Mouse (Mus musculus): ENCODE results near the gene Nfatc2. TPM values are rescaled to one million over a fixed set of nuclear protein-coding genes. Genes with fewer than 3 reads are reported as not detected.

Nfatc2 gene
- total RNA-seq, 2 experiments from 2014 or later, result 0.46 to 1.7 TPM

DNA sequence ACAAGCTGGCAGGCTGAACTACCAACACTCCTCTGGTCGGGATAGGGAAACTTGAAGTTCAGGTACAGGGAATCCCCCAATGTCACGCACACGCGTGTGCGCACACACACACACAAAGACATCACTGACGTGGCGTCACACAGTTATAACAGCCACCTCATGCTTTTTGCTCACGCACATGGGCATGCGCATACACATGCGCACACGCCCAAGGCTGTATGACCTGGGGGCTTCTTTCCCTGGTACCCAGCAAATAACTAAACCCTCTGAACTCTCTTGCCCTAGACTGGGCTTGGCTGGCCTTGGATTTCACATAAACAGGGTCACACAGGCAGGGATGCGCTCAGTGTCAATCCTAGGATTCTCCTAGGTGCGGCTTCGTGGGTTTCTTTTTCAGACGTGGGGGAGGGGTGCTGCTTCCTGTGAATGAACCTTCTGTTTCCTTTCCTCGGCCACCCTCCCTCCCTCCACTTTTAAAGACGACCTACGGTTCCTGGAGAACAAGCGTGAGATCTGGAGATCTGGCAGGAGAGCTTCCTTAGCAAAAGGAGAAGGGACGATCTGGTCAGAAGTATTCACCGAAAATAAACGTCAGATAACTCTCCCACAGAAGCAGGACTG lies 21.1 kb downstream of the Nfatc2 start:
- ATAC-seq (replicated peaks; ENCODE audit: poor library complexity, severe bottlenecking), result no peak

DNA sequence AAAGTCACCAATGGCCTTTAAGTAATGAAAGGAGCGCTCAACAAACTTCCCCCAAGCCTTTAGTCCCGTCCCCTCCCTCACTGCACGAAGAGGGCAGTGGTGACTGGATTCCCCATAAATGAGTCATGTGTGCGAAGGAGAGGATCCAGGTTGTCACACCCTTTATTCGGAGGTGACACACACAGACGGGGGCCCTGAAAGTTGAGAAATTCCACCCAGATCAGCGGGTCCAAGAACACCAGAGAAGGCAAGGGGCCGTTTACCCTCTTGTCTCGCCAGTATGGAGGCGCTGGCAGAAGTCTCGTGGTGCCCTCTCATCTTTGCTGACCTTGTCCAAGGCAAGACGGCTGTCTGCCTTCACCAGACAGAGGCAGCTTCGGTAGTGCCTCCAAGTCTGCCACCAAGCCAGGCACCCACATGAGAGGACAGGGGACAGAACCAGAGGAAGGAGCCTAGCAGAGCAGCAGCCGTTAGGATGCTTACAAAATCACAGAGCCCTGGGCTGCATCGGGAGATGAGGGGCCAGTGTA lies 21.8 kb downstream of the Nfatc2 start:
- ATAC-seq (replicated peaks; ENCODE audit: poor library complexity, severe bottlenecking), result peak; percentile 15; the same call in 1 of the 2 replicates

DNA sequence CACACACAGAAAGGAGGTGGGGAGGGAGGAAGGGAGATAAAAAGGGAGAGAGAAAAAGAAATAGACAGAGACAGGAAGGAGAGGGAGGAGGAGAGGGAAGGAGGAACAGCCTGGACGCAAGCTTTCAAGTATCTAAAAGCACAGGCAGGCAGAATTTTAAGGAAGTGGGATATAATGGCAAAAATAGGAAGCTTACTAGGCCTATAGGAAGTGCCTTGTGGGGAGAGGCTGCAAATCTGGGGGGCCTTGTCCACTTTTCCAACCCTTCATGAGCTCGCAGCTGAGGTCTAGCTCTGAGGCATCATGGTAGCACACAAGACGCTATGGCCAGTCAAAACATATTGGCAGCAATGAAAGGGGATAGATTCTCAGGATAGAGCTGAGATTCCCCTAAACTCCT lies 22.3 kb downstream of the Nfatc2 start:
- ATAC-seq (replicated peaks; ENCODE audit: poor library complexity, severe bottlenecking), result peak; percentile 70

DNA sequence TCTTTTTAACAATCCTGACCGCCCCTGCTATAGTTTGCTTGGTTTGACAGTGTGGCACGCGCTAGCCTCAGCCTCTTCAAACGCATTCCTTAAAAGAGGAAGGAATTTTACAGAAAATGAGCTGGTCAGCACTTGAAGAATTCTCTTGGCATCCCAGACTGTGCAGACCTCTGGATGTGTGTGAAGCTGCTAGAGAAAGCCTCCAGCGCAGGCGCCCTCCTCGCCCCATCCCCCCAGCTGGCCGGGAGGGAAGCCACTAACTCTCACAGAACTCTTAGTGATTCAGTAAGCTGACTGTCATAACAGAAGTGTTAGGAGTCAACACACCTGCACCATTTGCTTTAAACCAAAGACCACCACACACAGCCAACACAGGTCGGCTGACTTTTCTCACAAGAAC lies 23.3 kb downstream of the Nfatc2 start:
- ATAC-seq (replicated peaks; ENCODE audit: poor library complexity, severe bottlenecking), result no peak

DNA sequence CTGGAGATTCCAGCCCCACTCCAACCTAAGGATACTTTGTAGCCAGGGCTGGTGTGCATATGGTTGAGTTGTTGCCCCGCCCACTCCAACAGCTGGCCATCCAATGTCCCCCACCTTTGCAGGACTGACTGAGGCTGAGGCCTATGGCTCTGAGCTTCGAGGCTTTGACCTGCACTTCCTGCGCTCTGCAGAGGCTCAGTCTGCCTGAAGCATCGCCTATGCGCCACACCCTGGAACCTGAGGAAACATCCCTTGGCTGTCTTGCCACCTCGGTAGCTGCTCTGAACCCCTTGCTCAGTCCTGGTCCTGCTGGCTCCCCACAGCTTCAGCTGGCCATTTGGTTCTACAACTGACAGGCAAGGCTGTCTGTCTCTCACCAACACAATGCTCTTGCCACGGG lies 24.1 kb downstream of the Nfatc2 start:
- ATAC-seq (replicated peaks; ENCODE audit: poor library complexity, severe bottlenecking), result no peak

DNA sequence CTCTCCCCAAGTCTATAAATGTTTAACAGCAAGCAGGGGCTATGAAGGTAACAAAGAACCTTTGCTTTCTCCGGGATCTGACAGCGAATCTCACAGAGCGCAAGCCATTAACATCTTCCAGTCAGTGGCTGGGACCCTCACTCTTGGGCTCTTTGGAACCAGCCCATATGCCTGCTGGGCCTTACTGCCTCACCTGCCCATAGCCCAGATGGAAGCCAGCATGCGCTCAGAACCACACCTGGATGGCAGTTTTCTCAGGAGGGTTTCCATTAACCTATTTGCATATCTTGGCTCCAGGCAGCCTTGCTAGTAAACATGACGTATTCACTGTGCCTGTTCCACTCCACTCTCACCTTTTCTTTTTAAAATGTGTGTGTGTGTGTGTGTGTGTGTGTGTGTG lies 25.6 kb downstream of the Nfatc2 start:
- ATAC-seq (replicated peaks; ENCODE audit: poor library complexity, severe bottlenecking), result no peak

DNA sequence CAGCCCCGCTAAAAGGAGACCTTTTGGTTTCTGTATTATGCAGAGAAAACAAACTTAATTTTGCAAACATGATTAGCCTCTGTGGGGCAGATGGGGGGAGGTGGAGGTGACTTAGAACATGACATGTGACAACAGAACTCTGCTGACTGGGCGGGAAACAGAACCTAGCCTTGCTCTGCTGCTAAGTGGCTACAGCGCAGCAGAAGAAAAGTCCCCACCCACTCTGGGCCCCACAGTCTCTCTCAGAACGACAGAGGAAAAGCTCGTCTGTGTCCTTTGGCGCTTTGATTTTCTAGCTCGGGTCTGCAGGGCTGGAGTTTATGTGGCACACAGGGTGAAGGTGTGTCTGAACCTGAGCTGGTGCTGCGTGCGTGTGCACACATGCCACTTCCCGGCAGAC lies 26.5 kb downstream of the Nfatc2 start:
- no peak for ATAC-seq (replicated peaks; ENCODE audit: poor library complexity, severe bottlenecking)

DNA sequence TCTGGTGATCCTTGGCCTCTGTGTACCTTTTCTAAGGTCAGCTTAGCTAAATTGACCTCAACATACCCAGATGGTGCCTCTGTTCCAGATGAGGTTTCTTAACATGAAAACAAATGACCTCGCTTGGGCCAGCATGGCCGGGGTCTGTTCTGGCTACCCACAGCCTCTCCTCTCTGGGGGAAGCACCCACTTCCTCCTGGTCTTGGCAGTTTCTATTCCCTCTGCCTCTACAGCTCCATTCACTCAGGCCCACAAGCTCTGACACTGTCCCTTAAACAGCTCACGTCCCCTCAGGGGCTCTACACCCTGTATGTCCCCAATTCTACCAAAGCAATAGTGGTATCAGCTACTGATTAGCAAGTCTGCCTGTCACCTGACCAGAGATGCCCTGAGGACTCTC lies 27.6 kb downstream of the Nfatc2 start:
- ATAC-seq (replicated peaks; ENCODE audit: poor library complexity, severe bottlenecking), result peak; percentile 87

DNA sequence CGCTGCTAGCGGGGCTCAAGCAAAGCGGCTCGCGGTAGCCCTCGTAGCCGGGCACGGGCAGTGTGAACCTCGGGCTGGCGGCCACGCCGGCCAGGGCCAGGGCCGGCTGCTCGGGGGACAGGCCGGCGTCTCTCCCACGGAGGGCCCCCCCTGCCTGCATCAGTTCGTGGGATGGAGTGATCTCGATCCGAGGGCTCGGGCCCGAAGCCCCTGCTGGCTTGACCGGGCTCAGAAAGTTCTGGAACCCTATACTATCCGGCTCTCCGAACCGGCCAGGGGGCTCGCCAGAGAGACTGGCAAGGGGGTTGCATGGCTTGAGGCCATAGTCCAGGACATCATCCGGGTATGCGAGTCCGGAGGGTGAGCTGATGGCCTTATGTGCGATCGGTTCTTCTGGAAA lies 30.2 kb downstream of the Nfatc2 start:
- no peak for ATAC-seq (replicated peaks; ENCODE audit: poor library complexity, severe bottlenecking)

DNA sequence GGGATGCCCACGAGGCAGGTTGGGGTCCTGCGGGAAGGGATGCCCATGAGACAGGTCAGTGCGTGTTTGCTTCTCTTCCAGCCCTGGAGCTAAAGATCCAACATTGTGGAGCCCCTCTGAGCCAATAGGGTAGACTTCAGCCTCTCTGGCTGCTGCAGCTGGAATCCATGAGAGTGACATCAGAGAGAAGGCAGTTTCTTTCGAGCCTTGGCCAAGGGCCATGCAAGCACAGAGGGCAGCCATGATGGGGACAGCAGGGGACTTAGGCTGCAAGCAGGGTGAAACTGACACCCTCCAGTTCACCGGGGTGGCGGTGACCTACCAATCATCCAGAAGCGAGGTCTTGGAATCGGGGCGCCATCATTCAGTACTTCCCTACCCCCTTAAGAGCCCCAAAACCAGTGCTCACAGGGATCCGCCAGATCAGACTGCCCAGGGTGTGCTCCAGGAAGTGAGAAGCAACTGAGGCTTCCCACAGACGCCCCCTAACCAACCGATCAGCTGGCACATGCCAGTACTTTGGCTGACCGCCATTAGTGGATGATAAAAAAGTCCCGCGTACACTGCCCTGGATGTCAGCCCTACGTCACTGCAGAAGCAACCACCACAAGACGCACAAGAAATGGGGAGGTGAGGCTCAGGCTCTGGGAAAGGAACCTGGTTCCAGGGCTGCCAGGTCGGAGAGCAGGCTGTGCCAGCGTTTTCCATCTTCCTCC lies 35.8 kb downstream of the Nfatc2 start:
- peak; percentile 20; the same call in 1 of the 2 replicates for ATAC-seq (replicated peaks; ENCODE audit: poor library complexity, severe bottlenecking)

DNA sequence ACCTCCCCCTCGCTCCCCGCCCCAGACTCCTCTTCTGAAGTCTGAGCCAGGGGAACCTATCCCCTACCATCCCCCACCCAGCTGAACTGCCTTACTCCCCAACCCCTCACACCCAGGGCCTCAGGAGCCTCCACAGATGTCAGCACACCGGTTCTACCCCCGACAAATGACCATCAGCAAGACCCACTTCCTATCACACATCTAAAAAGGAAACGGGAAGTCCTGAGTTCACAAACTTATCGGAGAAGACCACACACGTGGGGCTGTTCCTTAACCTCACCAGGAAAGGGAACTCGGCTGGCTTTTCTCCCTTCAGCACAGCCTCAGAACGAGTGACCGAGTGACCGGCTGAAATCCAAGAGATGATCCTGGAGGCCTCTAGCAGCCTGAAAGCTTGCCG lies 38.3 kb downstream of the Nfatc2 start:
- ATAC-seq (replicated peaks; ENCODE audit: poor library complexity, severe bottlenecking), result peak; percentile 82

DNA sequence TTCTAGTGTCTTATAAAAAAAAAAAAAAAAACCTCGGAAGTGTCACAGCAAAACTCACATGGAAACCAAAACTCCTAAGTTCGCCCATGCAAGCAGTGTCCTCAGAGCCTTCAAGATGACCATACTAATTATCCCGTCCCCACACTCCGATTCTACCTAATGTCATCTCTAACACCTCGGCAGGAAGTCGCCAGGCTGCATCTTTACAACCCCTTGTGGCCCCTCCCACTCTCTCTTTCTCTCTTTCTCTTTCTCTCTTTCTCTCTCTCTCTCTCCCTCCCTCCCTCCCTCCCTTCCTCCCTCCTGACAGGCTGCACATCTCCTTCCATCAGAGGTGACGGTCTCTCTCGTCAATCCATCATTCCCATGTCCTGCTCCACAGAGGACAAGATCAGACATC lies 44.4 kb downstream of the Nfatc2 start:
- no peak for ATAC-seq (replicated peaks; ENCODE audit: poor library complexity, severe bottlenecking)

DNA sequence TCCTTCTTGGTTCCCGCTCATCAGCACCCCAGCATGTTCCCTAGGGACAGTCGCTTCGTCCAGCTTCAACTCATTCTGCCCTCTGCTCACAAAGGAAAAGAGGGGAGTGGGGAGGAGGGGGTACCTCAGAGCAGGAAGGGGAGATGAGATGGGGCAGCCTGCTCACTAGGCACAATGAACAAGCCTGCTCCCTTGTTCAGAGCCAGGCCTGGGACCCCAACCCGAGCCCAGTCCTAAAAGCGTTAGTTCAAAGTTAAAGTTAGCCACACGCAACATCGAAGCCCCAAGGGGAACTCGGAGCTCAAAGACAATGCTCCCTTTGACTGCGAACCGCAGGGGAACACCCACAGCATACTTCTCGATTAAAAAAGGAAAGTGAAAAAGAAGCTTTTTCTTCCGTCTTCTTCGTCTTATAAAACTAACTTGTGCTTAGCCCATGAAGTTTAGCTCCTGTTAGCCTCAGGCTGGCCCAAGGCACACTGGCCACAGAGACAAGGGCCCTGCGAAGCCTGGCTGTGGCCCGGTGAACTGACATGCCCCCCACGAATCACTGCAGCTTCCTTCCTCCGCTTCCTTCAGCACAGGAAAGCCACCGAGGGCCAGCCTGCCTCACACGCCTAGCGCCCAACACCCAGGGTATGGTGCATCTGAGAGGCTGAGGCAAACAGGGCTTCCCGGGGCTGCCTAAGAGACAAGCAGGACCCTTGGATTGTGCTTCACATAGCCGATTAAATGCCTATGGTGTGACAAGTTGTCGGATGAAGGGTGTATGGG lies 45.4 kb downstream of the Nfatc2 start:
- peak; percentile 40 for ATAC-seq (replicated peaks; ENCODE audit: poor library complexity, severe bottlenecking)

DNA sequence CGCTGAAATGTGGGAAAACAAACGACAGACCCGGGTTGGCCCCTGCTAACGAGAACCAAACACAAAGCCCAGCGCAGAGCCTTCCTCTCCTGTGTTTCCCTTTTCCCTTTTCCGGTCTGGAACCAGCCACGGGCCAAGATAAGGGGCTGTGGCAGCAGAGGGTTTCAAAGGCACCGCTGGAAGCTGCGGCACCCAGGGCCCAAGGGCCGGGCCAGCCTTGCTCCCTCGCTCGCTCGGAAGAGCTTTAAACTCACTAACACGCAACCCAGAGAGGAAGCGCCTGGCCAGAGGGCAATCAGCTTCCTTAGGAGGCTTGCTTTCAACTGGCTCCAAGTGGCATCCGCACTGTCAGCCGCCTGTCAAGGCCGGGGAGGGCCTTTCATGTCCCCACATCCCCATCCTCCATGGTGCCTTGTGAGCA lies 47.9 kb downstream of the Nfatc2 start:
- ATAC-seq (replicated peaks; ENCODE audit: poor library complexity, severe bottlenecking), result peak; percentile 14

DNA sequence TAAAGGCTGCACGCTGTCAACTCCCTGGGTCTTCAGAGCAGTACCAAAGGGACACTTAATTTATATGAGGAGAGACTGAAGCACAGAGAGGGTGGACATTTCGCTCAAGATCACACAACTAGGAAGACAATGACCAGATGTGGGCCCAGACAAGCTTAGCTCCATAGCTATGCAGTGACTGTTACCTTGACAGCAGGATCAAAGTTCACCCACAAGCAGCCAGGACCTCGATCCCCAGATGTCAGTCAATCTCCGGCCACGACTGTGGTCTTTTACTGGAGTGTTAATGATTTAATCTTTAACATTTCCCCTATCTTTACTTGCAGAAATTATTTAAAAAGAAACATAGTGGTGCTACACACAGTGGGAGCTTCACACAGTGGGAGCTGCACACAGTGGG lies 49.1 kb downstream of the Nfatc2 start:
- ATAC-seq (replicated peaks; ENCODE audit: poor library complexity, severe bottlenecking), result no peak

DNA sequence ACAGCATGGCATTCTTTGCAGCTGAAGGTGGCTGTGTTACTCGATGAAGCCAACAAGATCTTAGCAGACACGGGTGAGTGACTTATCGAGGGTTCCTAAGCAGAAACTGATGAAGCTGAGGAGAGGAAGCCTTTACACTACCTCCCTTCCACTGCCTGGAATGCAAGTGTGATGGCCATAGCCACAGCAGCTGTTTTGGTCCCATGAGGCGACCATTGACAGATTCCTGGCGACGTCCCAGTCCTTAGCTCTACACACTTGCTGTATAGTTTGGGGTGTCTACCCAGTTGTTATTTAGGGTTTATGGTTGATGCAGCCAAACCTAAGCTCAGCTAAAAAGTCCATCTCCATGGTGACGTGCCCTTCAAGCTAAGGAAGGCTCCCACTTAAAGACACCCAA lies 50.2 kb downstream of the Nfatc2 start:
- no peak for ATAC-seq (replicated peaks; ENCODE audit: poor library complexity, severe bottlenecking)

DNA sequence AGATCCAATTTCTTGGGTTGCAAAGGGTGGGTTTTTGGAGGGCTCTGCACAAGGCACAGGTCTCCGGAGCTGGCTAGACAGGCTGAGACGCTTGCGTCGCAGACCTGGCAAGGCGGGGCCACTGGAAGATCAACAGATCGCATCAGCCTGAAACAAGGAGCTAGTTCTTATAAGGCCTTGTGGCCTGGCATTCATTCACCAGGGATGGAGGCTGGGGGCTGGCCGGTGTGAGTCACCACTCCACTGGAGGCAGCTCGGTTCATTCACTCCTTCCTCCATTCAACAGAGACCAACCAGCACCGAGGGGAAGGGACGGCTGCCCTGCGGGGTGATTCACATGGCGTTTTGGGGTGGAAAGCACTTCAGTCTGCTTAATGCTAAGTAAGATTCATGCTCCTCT lies 52.1 kb downstream of the Nfatc2 start:
- ATAC-seq (replicated peaks; ENCODE audit: poor library complexity, severe bottlenecking), result no peak

DNA sequence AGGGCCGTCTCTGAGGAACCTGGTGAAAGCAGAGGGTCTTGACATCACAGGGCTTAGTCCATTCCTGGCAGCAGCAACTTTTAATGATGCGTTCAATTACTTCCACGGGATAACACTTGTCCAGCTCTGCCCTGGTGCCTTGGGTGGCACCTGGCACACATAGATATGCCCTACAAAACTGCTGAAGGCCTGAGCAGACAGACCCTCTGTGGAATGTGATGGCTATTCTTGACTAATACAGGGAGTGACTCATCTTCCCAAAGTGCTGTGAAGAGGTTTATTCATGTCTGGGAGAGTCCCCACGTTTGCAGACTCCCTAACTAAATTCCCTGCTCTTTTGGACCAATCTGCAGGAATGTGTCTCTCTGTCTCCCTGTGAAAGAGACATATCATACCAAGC lies 53.4 kb downstream of the Nfatc2 start:
- ATAC-seq (replicated peaks; ENCODE audit: poor library complexity, severe bottlenecking), result no peak

DNA sequence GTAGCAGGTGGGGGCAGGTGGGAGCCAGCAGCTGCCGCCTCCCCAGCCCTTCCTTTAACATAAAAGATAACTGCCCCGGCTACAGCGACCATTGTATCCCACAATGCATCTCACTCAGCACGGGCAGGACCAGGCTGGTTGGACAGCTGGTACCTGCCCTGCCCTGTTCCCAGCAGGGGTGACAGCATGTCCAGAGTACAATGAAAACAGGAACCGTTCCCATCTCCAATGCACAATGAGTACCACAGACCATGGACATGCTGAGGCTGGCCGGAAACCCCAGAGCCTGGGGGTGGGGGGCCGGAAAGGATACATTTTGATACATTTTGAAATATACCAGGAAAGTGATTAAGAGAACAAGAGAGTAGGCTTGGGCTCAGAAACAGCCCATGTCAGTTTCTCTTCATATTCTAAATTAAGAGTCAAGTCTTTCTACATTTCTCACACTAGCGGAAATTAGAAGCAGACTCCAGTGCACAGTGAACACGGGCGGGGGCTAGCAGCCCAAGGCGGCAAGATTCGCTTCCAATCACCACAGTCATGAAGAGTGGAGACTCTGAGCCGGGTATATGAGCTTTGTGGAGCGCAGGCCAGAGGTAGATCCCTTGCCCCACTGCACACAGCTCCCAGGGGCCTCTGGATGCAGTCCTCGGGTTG lies 55.4 kb downstream of the Nfatc2 start:
- ATAC-seq (replicated peaks; ENCODE audit: poor library complexity, severe bottlenecking), result peak; percentile 39; the same call in 1 of the 2 replicates

DNA sequence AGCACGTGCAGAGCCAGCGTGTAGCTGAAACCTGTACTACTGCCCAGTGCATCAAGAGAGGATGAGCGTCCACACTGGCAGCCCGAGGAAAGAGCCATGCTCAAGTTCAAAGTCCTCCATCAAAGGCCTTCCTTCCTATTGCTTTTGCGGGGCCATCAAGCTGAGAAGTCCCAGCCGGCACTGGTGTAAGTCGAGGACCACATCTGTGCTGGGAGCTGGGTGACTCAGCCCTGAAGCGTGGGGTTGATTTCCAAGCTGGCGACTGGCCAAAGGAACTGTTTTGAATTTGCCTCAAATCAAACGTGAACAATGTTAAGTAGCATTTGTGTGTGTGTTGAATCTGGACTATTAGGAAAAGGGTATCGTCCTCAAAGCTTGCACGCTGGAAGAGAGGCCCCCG lies 57.4 kb downstream of the Nfatc2 start:
- no peak for ATAC-seq (replicated peaks; ENCODE audit: poor library complexity, severe bottlenecking)

DNA sequence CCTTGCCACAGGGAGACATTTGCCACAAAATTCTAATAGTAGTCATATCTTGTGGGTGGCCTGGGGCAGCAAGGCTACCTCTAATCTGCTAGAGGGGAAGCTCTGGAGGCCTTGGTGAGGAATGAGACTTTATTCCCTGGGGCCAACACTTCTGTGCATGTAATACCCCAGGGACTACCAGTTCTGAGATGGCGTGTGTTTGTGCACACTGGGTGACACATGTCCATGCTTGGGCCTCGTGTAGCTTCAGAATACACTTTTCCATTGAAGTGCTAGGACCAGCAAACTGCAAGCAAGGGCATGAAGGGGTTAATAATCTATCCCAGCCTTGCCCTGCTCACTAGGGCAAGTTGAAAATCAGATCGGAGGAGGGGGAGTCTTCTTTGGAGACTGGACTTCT lies 58.4 kb downstream of the Nfatc2 start:
- ATAC-seq (replicated peaks; ENCODE audit: poor library complexity, severe bottlenecking), result no peak
